Mouse (Mus musculus) liver, adult 2 months (tissue): ENCODE data around the gene Zfp36l2. TPM values are rescaled to one million over a fixed set of nuclear protein-coding genes. Genes with fewer than 3 reads are reported as not detected.

ENCODE experiments used
- DNase-seq: peaks from one replicate; pipeline ENCODE4 v3.0.0-alpha.2; 2011; ENCODE audit warnings: low read depth, low spot score; ENCODE audit errors: extremely low read depth
- H3K27ac ChIP-seq: fragments of 200-500 bp; replicated peaks from 2 replicates; pipeline ENCODE4 v1.5.1; 2012; ENCODE audit warnings: low read depth, mild to moderate bottlenecking, control low read depth, inconsistent platforms, low read length; ENCODE audit not compliant: insufficient read depth
- H3K27me3 ChIP-seq: fragments of 200-500 bp; 2 replicates; pipeline ENCODE4 v1.6.1; 2012; ENCODE audit warnings: mild to moderate bottlenecking, moderate library complexity, low read length, inconsistent platforms; ENCODE audit not compliant: control insufficient read depth, insufficient read depth
- H3K36me3 ChIP-seq: fragments of 200-500 bp; 2 replicates; pipeline ENCODE4 v1.6.1; 2012; ENCODE audit warnings: low read length, inconsistent platforms; ENCODE audit not compliant: control insufficient read depth, insufficient read depth
- H3K4me1 ChIP-seq: fragments of 200-500 bp; 2 replicates; pipeline ENCODE4 v1.6.1; 2011; ENCODE audit warnings: low read length; ENCODE audit not compliant: control insufficient read depth, insufficient read depth
- H3K4me3 ChIP-seq: fragments of 200-500 bp; 2 replicates; pipeline ENCODE4 v1.5.1; 2011; ENCODE audit warnings: low read depth, mild to moderate bottlenecking, control low read depth, low read length, moderate library complexity; ENCODE audit not compliant: insufficient read depth
- H3K79me2 ChIP-seq: fragments of 200-500 bp; 2 replicates; pipeline ENCODE4 v1.6.1; 2012; ENCODE audit warnings: inconsistent platforms, mild to moderate bottlenecking, low read length, moderate library complexity; ENCODE audit not compliant: control insufficient read depth, insufficient read depth
- H3K9ac ChIP-seq: fragments of 200-500 bp; 2 replicates; pipeline ENCODE4 v1.6.1; 2012; ENCODE audit warnings: low read depth, mild to moderate bottlenecking, control low read depth, inconsistent platforms, low read length
- CTCF ChIP-seq: fragments of 200-500 bp; IDR thresholded peaks from 2 replicates; pipeline ENCODE4 v1.5.1; 2011; ENCODE audit warnings: low read depth, low read length, control low read depth
- POLR2A ChIP-seq: fragments of 200-500 bp; IDR thresholded peaks from 2 replicates; pipeline ENCODE4 v1.6.1; 2011; ENCODE audit warnings: low read length, control low read depth; ENCODE audit not compliant: insufficient read depth; ENCODE audit errors: extremely low read depth
- WGBS: fragments of 180-500 bp; shearing (Covaris S2); methylation state at CpG from one replicate; pipeline ENCODE4 v1.1.7; 2018; 5-methylcytosine and 5-hydroxymethylcytosine counted together
- polyA plus RNA-seq: library from polyadenylated mRNA; depleted of rRNA; stranded (reverse); fragments of >200 nt; gene quantifications from 2 replicates; pipeline ENCODE4 v1.2.3, GENCODE M21; 2012
- total RNA-seq: library from RNA; depleted of rRNA; stranded (reverse); fragments of >200 nt; gene quantifications from 2 replicates; pipeline ENCODE4 v1.2.3, GENCODE M21; 2014

Gene Zfp36l2
- total and polyA plus RNA-seq, 2 experiments: 17.3 to 18.7 TPM

DNA sequence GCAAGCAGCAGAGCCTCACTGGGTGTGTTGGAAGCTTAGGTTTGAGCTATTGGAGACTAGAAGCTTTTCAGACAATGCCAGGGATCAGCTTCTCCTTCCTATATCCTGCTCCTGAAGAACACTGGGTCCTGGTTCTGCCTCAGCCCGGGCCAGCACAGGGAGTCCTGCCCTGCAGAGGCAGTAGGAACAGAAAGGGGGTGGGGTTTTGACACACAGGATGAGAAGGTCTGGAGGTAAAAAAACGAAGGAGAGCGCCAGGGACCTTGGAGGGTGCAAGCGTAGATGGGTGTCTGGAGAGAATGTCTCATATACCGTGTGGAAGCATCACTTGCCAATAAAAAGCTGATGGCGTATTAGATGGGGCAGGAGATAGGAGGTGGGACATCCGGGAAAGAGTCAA, 11.3 kb downstream of the Zfp36l2 start:
- H3K27ac ChIP-seq: no peak overlapping the region
- 0 out of 2 replicates have a peak, but pooled peaks cover 4% of the 10 kb centered on the region for H3K4me1 ChIP-seq
- no peaks in the 10 kb centered on the region for H3K79me2 ChIP-seq
- H3K9ac ChIP-seq: no peak overlapping the region
- H3K36me3 ChIP-seq: no peaks in the 10 kb centered on the region
- no peak for DNase-seq
- TF ChIP-seq POLR2A (no peak), CTCF (no peak)
- no peaks in the 10 kb centered on the region for H3K27me3 ChIP-seq
- 95% methylated on average over 7 of the region's 7 CpGs for WGBS
- H3K4me3 ChIP-seq: no peak overlapping the region

DNA sequence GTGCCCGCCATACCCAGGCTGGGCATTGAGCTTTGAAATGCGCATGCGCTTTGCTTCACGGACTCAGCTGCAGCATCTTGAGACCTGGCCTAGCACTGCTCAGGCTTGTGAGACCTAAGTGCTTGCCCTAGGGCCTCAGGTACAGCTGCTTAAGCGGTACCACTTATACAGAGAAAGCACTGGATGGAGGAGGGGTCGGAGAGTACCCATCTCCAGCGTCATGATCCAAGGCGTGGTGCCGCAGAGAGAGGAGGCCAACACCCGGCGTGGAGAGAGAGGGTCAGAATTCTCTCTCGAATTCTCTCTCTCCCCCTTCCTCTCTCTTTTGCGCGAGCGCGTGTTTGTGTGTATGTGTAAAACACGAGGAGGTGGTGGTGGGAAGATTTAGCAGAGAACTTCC, 12.6 kb downstream of the Zfp36l2 start:
- no peaks in the 10 kb centered on the region for H3K36me3 ChIP-seq
- H3K9ac ChIP-seq: no peak overlapping the region
- no peak for TF ChIP-seq POLR2A
- no peak for TF ChIP-seq CTCF
- no peak for DNase-seq
- H3K4me3 ChIP-seq: no peak overlapping the region
- 96% methylated on average over 17 of the region's 17 CpGs for WGBS
- no peaks in the 10 kb centered on the region for H3K4me1 ChIP-seq
- H3K27ac ChIP-seq: no peak overlapping the region
- H3K79me2 ChIP-seq: no peaks in the 10 kb centered on the region
- H3K27me3 ChIP-seq: no peaks in the 10 kb centered on the region

DNA sequence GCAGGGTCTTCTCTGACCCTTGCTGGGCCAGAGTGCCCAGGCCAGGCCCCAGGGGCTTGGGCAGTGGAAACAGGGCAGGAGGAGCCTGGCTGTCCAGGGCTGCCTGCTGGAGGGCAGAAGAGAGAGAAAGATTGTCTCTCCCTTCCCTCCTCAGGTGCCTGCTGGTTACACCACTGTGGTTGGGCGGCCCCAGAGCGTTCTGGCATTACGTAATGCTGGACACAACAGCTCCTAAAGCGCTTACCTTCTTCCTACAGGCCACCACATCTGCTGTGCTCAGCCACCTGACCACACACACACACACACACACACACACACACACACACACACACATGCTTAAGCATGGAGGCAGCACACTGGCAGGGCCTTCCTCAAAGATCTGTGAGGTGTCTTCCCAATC, 20.4 kb downstream of the Zfp36l2 start:
- no peak overlapping the region for H3K27ac ChIP-seq
- no peaks in the 10 kb centered on the region for H3K27me3 ChIP-seq
- 67% methylated on average over 4 of the region's 4 CpGs for WGBS
- no peak overlapping the region for H3K9ac ChIP-seq
- no peaks in the 10 kb centered on the region for H3K36me3 ChIP-seq
- DNase-seq: no peak
- no peaks in the 10 kb centered on the region for H3K79me2 ChIP-seq
- no peaks in the 10 kb centered on the region for H3K4me1 ChIP-seq
- no peak overlapping the region for H3K4me3 ChIP-seq
- TF ChIP-seq CTCF (no peak), POLR2A (no peak)

DNA sequence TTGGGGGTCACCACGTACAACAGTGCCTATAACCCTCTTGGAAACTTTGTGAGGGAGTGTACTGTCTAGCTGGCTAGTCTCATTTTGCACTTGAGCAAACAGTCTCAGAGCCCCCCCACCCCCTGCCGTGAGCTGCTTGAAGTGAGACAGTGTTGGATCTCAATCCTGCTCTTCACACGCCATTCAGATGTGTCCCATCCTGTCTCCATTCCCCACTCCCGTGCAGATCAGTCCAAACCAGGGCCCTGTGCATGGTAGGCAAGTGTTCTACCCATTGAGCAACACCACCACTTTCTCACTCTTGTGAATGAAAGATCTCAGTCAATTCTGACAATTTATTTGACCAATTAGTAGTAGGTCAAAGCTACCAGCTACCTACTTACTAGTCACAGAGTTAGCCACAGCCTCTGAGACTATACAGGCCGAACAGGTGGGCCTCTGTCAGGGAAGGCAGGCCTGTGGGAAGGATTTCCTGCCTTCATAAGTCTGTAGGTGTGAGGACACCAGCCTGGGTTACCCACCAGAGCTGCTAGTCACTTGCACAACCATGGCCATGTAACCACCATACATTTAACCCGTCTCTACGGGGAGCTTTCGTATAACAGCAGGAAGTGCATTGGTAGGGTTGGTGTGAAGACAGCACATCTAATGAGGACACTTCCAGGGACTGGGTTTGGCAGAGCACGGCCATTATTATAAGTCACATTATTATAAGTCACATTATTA, 21.4 kb downstream of the Zfp36l2 start:
- Histone ChIP-seq H3K79me2 (no peaks in the 10 kb centered on the region), H3K4me1 (no peaks in the 10 kb centered on the region), H3K27ac (no peak overlapping the region), H3K9ac (no peak overlapping the region), H3K4me3 (no peak overlapping the region), H3K27me3 (no peaks in the 10 kb centered on the region), H3K36me3 (no peaks in the 10 kb centered on the region)
- DNase-seq: no peak
- 93% methylated on average over 9 of the region's 9 CpGs for WGBS
- TF ChIP-seq POLR2A (no peak), CTCF (no peak)

DNA sequence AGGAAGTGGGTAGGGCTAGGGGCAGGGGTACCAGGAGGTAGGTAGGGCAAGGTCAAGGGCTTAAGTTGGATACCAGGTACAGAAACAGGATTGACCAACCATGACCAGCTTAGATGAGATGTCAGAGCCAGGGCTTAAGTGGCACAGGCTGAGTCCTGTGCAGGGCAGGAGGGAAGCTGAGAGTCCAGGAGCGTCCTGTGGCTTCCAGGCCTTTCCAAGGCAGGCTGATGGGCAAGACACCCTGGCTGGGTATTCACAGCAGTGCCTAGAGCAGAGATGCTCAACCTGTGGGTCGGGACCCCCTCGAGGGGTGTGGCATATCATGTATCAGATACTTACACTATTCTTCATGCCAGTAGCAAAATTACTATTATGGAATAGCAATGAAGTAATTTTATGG, 22.0 kb downstream of the Zfp36l2 start:
- Histone ChIP-seq H3K79me2 (no peaks in the 10 kb centered on the region), H3K9ac (no peak overlapping the region), H3K36me3 (no peaks in the 10 kb centered on the region), H3K4me3 (no peak overlapping the region), H3K27ac (no peak overlapping the region), H3K4me1 (no peaks in the 10 kb centered on the region), H3K27me3 (no peaks in the 10 kb centered on the region)
- no peak for DNase-seq
- no peak for TF ChIP-seq POLR2A
- WGBS: 90% methylated on average over 3 of the region's 3 CpGs

DNA sequence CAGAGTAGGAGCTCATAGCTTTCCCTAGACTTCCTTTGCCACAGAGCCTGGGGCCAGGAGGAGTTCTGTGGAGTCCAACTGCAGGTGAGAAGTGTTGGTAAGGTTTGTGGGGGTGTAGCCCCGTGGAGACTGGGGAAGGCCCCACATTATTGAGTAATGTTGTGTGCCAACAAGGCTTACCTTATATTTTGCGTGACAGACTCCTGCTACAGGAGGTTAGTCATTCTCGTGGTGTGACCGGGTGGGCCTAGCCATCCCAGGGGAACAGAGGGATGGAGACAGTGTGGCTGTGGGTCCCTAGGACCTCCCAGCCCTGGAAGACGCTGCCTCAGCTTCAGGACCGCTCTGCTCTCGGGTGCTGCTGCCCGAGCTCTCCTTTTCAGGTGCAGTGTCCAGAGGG, 23.6 kb downstream of the Zfp36l2 start:
- H3K4me3 ChIP-seq: no peak overlapping the region
- no peak overlapping the region for H3K27ac ChIP-seq
- H3K36me3 ChIP-seq: no peaks in the 10 kb centered on the region
- WGBS: 93% methylated on average over 8 of the region's 8 CpGs
- no peaks in the 10 kb centered on the region for H3K79me2 ChIP-seq
- H3K9ac ChIP-seq: no peak overlapping the region
- H3K27me3 ChIP-seq: no peaks in the 10 kb centered on the region
- no peaks in the 10 kb centered on the region for H3K4me1 ChIP-seq
- TF ChIP-seq CTCF: no peak
- no peak for TF ChIP-seq POLR2A
- DNase-seq: no peak
